Mouse (Mus musculus) small intestine, adult 2 months (tissue): Measurements from ENCODE around the gene Rap1a.

Experiments
- CTCF ChIP-seq: fragments of 200-500 bp; IDR thresholded peaks from 2 replicates; pipeline ENCODE4 v1.5.1; 2012; ENCODE audit warnings: low read depth, mild to moderate bottlenecking, control low read depth, inconsistent platforms, low read length, moderate library complexity, mixed read lengths; ENCODE audit not compliant: insufficient replicate concordance, insufficient read length; ENCODE audit errors: extremely low read depth
- POLR2A ChIP-seq: fragments of 200-500 bp; IDR thresholded peaks from 2 replicates; pipeline ENCODE4 v1.6.1; 2012; ENCODE audit warnings: low read depth, mild to moderate bottlenecking, control low read depth, inconsistent platforms, low read length, moderate library complexity

DNA sequence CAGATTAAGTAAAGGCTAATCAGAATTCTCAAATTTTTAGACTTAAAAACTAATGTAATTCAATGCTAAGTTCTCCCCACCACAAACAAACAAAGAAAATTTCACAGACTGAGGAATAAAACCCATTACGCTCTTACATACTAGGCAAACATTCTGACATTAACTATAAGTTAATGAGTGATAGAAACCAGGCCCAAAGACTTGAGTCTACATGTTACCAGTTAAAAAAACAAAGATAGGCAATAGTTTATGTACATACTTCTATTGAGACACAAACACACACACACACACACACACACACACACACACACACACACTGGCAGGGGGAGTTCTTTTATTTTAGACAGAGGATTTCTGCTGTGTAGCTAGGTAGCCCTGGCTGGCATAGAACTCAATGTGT is 10.8 kb downstream of the Rap1a start:
- no peak for TF ChIP-seq POLR2A
- no peak for TF ChIP-seq CTCF
